Mouse (Mus musculus) neural tube, embryonic 14.5 days (tissue): ENCODE data around the gene Mst1. TPM values are rescaled to one million over a fixed set of nuclear protein-coding genes. Genes with fewer than 3 reads are reported as not detected.

Source experiments
- ATAC-seq: fragments of 200-750 bp; cut with Nextera tagmentation; 2 replicates; pipeline ENCODE4 v1.8.0; 2017; ENCODE audit warnings: low read depth, mild to moderate bottlenecking, moderate TSS enrichment, moderate library complexity
- H3K27ac ChIP-seq: fragments of 300-500 bp; sonication (generic); 2 replicates; pipeline ENCODE4 v1.5.1; 2014; ENCODE audit warnings: low read depth, mild to moderate bottlenecking, control low read depth, low read length, moderate library complexity, mixed read lengths
- H3K27me3 ChIP-seq: fragments of 300-500 bp; sonication (generic); 2 replicates; pipeline ENCODE4 v1.6.1; 2014; ENCODE audit warnings: low read length; ENCODE audit not compliant: control insufficient read depth, insufficient read depth
- H3K36me3 ChIP-seq: fragments of 300-500 bp; sonication (generic); 2 replicates; pipeline ENCODE4 v1.6.1; 2014; ENCODE audit warnings: low read length, mixed read lengths; ENCODE audit not compliant: control insufficient read depth, insufficient read depth
- H3K4me1 ChIP-seq: fragments of 300-500 bp; sonication (generic); 2 replicates; pipeline ENCODE4 v1.6.1; 2014; ENCODE audit warnings: low read length; ENCODE audit not compliant: control insufficient read depth, insufficient read depth
- H3K4me2 ChIP-seq: fragments of 300-500 bp; sonication (generic); 2 replicates; pipeline ENCODE4 v1.6.1; 2014; ENCODE audit warnings: mild to moderate bottlenecking, low read depth, low read length, control low read depth
- H3K4me3 ChIP-seq: fragments of 300-500 bp; sonication (generic); 2 replicates; pipeline ENCODE4 v1.5.1; 2014; ENCODE audit warnings: low read depth, low read length, control low read depth, mixed read lengths
- H3K9ac ChIP-seq: fragments of 300-500 bp; sonication (generic); replicated peaks from 2 replicates; pipeline ENCODE4 v1.6.1; 2014; ENCODE audit warnings: low read depth, mild to moderate bottlenecking, control low read depth, low read length, mixed read lengths
- H3K9me3 ChIP-seq: fragments of 300-500 bp; sonication (generic); 2 replicates; pipeline ENCODE4 v1.6.1; 2016; ENCODE audit warnings: low read length; ENCODE audit not compliant: control insufficient read depth
- WGBS: fragments of 180-500 bp; shearing (Covaris S2); extraction: QIAGEN DNeasy Blood & Tissue Kit; methylation state at CpG from one replicate; pipeline ENCODE4 v1.1.7; 2014; 5-methylcytosine and 5-hydroxymethylcytosine counted together
- polyA plus RNA-seq: library from polyadenylated mRNA; unstranded; fragments of >200 nt; fragmentation: Nextera tagmentation; extraction: Ambion mirVana; gene quantifications from 2 replicates; pipeline ENCODE4 v1.2.1, GENCODE M21; 2014

Mst1 gene
- polyA plus RNA-seq, 1 experiment from 2014 or later: 0.08 TPM

DNA sequence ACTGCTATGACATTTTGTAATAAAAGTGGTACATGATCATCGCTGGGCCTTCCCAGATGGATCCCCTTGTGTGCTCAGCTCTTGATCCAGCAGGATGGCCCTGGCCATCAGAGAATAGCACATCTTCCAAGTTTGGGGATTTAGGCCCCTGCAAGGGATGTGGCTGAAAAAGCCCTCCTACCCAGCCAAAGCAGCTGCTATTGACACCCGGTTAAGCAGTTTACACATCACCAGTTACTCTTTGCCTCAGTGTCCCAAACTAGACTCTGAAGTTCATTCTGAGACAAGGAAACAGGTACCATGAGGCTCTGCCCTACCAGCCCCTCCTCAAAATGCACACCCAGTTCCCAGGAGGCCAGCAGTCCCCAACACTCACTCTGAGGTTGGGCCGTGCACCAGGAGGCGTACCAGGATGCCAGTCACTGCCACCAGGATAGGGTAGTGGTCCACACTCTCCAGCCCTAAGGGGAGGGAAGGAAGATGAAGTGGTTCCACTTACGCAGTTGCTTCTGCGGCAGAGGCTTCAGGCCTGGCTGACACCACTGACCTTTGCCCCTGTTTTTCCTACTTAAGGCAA lies 24.5 kb upstream of the Mst1 start:
- peaks cover 39% of the 10 kb centered on the region for H3K36me3 ChIP-seq

DNA sequence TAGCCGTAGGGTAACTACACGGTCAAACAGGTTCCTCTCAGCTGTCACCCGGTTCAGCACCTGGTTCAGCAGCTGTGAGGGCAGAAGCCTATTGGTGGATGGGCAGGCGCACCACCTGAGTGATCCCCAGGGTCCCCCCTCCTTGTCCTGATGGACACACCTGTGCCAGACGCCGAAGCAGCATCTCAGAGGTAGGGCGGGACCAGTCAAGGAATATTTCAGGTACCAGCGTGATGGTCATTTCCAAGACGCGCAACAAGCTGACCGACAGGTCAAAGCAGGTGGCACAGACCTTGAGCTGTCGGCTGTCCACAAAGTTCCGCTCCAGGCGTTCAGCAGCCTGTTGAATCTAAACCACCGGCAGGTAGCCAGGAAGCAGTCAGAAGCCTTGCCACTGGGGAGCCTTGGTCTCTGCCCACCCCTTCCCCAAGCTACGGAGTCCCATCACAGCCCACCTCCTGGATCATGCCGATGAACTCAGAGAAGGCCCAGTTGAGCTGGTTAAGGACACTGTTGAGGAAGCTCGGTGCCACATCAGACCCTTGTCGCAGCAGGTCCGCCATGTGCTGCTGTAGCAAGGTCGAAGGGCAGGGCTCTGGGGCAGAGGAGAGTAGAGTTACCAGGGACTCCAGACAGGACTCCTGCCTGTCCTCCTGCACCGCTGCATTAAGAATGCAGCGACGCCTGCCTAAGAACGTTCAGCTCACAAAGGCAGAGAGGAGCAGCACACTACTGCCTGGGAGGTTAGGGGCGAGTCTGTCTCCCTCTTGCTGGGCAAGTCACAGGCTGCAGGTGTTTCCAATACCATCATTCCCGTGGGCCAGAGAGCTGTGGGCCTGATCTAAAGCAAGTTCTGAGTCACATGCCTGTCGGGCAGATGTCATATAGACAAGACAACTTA lies 23.6 kb upstream of the Mst1 start:
- Histone ChIP-seq H3K4me1 (no peaks in the 10 kb centered on the region), H3K4me3 (no peak overlapping the region), H3K27ac (no peak overlapping the region), H3K4me2 (no peak overlapping the region), H3K27me3 (no peaks in the 10 kb centered on the region), H3K36me3 (peaks cover 43% of the 10 kb centered on the region), H3K9ac (no peak overlapping the region), H3K9me3 (no peaks in the 10 kb centered on the region)
- no peak for ATAC-seq
- WGBS: 86% methylated on average over 28 of the region's 28 CpGs

More for the DNA sequence above, 24.5 kb upstream of the Mst1 start:
- Histone ChIP-seq H3K9ac (no peak overlapping the region), H3K4me3 (no peak overlapping the region), H3K9me3 (no peaks in the 10 kb centered on the region), H3K27ac (no peak overlapping the region), H3K27me3 (no peaks in the 10 kb centered on the region), H3K4me1 (no peaks in the 10 kb centered on the region), H3K4me2 (no peak overlapping the region)
- no peak for ATAC-seq
- 89% methylated on average over 6 of the region's 6 CpGs for WGBS

DNA sequence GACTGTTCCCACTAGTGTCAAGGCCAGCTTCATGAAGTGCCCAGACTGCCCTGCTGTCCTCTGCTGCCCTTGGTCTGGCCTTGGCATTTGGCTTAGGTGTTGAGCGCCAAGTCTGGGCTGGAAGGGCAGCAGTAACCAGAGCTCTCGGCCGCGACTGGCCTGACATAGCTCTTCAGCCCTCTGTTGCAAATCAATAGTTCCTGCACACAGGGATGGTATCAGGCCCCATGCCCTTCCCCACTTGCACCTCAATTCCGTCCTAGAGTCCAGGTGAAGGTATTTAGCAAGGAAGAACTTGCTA lies 23.0 kb upstream of the Mst1 start:
- Histone ChIP-seq H3K27me3 (no peaks in the 10 kb centered on the region), H3K9ac (no peak overlapping the region), H3K9me3 (no peaks in the 10 kb centered on the region), H3K4me3 (no peak overlapping the region), H3K4me2 (no peak overlapping the region), H3K27ac (no peak overlapping the region), H3K36me3 (peaks cover 49% of the 10 kb centered on the region), H3K4me1 (no peaks in the 10 kb centered on the region)
- WGBS: 96% methylated on average over 5 of the region's 5 CpGs
- ATAC-seq: no peak

DNA sequence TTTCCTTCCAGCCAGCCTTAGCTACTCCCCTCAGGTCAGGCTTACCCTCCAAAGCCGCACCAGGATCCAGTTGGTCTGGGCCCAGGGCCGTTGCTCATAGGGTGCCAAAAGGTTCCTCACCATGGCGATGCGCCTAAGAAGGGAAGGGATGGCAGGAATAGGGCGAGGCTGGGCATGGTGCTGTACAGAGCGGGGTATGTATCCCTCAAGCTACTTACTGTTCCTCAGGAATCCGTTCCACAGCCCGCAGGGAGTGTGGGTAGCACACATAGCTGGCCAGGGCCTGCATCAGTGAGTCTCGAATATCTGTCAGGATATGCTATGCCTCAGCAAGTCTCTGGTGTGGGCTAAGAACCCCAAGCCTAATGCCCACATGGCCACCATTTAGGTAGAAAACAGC lies 21.9 kb upstream of the Mst1 start:
- WGBS: 93% methylated on average over 9 of the region's 9 CpGs
- Histone ChIP-seq H3K4me1 (no peaks in the 10 kb centered on the region), H3K36me3 (peaks cover 58% of the 10 kb centered on the region), H3K9me3 (no peaks in the 10 kb centered on the region), H3K27me3 (no peaks in the 10 kb centered on the region), H3K4me2 (no peak overlapping the region), H3K9ac (no peak overlapping the region), H3K4me3 (no peak overlapping the region), H3K27ac (no peak overlapping the region)
- no peak for ATAC-seq

DNA sequence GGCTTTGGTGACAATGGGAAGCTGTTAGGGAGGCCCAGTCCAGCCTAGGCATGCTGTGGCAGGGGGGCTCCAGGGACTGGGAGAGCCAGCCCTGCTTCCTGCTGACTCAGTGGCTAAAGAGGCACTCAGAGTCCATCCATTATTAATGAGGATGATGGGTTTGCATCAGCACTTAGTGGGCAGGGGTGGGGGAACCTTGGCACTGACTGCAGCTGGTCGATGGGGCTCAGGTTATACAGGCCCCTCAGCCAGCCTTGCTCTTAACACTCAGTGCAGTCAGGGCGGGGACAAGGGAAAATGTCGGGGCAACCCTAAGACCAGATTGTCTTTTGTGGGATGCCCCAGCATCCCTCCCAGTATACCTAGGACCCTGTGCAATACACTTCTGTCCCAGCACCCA lies 18.1 kb upstream of the Mst1 start:
- no peak overlapping the region for H3K4me3 ChIP-seq
- H3K9me3 ChIP-seq: no peaks in the 10 kb centered on the region
- 81% methylated on average over 3 of the region's 3 CpGs for WGBS
- no peaks in the 10 kb centered on the region for H3K4me1 ChIP-seq
- H3K36me3 ChIP-seq: peaks cover 38% of the 10 kb centered on the region
- no peaks in the 10 kb centered on the region for H3K27me3 ChIP-seq
- no peak overlapping the region for H3K4me2 ChIP-seq
- ATAC-seq: peak; percentile 58; the same call in 1 of the 2 replicates
- H3K9ac ChIP-seq: no peak overlapping the region
- H3K27ac ChIP-seq: no peak overlapping the region

DNA sequence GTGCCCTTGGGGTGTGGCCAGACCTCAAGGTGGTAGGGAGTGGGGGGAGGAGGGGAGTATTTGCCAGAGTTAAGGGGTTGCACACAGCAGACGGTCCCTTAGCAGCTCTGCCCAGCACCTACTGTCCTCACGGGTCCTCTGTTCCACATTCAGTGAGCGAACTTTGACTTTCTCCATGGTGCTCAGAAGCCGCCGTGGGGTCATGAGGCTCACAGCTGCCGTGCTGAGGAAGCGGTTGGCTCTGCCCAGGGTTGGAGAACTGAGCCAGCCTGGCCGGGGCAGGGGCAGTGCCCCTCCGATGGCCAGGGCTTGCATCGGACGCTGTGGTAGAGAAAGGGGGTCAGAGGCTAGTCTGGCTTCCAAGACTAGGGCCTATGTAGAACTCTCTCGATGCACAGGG lies 16.9 kb upstream of the Mst1 start:
- H3K9ac ChIP-seq: no peak overlapping the region
- no peaks in the 10 kb centered on the region for H3K4me1 ChIP-seq
- 90% methylated on average over 12 of the region's 12 CpGs for WGBS
- ATAC-seq: no peak
- H3K9me3 ChIP-seq: no peaks in the 10 kb centered on the region
- H3K27me3 ChIP-seq: no peaks in the 10 kb centered on the region
- H3K4me3 ChIP-seq: no peak overlapping the region
- no peak overlapping the region for H3K4me2 ChIP-seq
- H3K36me3 ChIP-seq: peaks cover 38% of the 10 kb centered on the region; the same call in 1 of the 2 replicates
- H3K27ac ChIP-seq: no peak overlapping the region

DNA sequence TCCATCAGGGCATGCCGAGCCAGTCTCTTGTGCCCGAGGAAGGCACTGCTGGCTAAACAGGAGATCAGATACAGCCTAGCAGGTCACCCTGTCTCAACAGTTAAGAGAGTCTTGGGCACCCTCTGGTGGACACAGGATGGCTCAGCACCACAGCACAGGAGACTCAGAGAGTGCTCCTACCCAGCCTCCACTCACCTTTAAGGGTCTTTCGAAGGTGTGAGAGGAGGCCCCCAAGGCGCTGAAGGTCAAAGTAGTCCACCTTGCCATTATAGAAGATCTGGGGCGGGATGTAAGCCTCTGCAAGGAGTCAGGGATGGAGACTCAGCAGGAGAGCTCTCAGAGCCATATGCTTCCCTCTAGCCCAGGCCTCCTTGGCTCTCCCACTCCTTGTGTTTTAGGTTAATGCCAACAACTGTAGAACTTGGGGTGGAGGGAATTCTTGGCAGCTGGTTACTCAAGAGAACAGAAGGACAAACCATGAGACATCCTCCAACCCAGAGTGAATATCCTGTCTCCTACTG lies 14.7 kb upstream of the Mst1 start:
- no peak; the same call in 1 of the 2 replicates for ATAC-seq
- Histone ChIP-seq H3K4me1 (no peaks in the 10 kb centered on the region), H3K36me3 (peaks cover 31% of the 10 kb centered on the region), H3K9me3 (no peaks in the 10 kb centered on the region), H3K27me3 (no peaks in the 10 kb centered on the region), H3K27ac (no peak overlapping the region), H3K4me3 (no peak overlapping the region), H3K4me2 (no peak overlapping the region), H3K9ac (no peak overlapping the region)
- WGBS: 63% methylated on average over 5 of the region's 5 CpGs

GRCm38 (mm10) chr9:108067199-108067598 lies 13.0 kb upstream of the Mst1 start:
- Histone ChIP-seq H3K27ac (no peak overlapping the region), H3K4me1 (no peaks in the 10 kb centered on the region), H3K4me2 (no peak overlapping the region), H3K36me3 (peaks cover 22% of the 10 kb centered on the region), H3K27me3 (no peaks in the 10 kb centered on the region), H3K4me3 (no peak overlapping the region), H3K9me3 (no peaks in the 10 kb centered on the region), H3K9ac (no peak overlapping the region)
- ATAC-seq: no peak
- WGBS: 84% methylated on average over 7 of the region's 7 CpGs

DNA sequence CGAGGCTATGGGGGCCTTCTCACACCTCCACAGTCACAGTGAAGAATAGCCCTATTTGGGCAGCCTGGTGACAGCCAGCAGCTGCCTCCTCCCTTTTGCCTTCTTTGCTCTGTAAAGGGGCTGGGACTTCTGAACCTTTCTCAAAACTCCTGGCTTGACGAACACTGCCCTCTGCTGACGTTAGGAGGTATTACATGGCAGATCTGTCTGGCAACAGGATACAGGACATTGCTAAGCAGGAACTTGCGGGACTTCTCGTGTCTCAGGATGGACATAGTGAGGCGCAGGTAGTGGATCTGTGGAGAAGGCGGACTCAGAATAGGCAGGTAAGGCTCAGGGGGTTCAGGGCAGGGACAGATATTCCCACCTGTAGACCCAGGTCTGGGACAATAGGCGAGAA lies 12.3 kb upstream of the Mst1 start:
- Histone ChIP-seq H3K4me2 (no peak overlapping the region), H3K36me3 (peaks cover 17% of the 10 kb centered on the region), H3K9me3 (no peaks in the 10 kb centered on the region), H3K9ac (no peak overlapping the region), H3K27me3 (no peaks in the 10 kb centered on the region), H3K27ac (no peak overlapping the region), H3K4me3 (no peak overlapping the region), H3K4me1 (no peaks in the 10 kb centered on the region)
- WGBS: 22% methylated on average over 8 of the region's 8 CpGs
- peak; percentile 35; the same call in 1 of the 2 replicates for ATAC-seq
